Mouse (Mus musculus) c-Kit-positive CD71-positive TER-119-positive erythroid progenitor cells, embryonic 14.5 days (primary cell): Measurements from ENCODE around the gene Ccin.

Source experiments
- DNase-seq: peaks from one replicate; pipeline ENCODE4 v3.0.0-alpha.2; 2013; ENCODE audit warnings: low spot score

The Ccin gene

DNA sequence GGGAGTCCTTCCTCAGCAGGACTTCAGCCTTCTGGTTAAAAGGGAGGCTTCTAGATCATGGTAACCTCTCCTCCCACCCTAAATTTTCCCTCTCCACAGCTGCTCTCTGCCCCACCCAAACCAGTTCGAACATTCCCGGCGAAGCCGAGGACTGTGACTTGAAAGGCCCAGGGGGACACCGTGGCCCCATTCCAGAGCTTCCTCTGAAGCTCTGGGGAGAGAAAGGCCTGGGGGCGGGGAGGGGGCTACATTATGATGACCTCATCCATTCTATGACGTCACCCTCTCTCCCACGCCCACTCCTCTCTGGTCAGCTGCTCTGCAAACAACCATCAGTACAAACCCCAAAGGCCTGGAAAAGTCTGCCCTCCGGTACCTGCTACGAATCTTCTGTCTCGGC, at the start of gene Ccin:
Ccin (plus strand) TSS at position 303 of the 400 bp plus-strand sequence.
- no peak for DNase-seq

DNA sequence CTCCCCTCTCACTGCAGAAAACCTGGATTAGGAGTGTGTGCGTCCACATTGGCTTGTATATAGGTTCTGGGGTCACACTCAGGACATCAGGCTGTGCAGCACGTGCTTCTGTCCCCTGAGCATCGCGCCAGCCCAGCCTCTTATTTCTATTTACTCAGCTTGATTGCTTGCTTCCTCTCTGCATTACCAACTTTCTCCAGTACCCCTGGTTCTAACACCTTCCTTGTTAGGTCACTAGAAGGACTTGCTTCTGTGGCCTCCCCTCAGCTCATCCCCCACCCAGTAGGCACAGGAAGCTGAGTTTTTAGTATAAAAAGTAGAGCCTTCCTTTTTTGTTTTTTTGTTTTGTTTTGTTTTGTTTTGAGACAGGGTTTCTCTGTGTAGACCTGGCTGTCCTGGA, 47.1 kb upstream of the Ccin start:
- DNase-seq, result no peak

DNA sequence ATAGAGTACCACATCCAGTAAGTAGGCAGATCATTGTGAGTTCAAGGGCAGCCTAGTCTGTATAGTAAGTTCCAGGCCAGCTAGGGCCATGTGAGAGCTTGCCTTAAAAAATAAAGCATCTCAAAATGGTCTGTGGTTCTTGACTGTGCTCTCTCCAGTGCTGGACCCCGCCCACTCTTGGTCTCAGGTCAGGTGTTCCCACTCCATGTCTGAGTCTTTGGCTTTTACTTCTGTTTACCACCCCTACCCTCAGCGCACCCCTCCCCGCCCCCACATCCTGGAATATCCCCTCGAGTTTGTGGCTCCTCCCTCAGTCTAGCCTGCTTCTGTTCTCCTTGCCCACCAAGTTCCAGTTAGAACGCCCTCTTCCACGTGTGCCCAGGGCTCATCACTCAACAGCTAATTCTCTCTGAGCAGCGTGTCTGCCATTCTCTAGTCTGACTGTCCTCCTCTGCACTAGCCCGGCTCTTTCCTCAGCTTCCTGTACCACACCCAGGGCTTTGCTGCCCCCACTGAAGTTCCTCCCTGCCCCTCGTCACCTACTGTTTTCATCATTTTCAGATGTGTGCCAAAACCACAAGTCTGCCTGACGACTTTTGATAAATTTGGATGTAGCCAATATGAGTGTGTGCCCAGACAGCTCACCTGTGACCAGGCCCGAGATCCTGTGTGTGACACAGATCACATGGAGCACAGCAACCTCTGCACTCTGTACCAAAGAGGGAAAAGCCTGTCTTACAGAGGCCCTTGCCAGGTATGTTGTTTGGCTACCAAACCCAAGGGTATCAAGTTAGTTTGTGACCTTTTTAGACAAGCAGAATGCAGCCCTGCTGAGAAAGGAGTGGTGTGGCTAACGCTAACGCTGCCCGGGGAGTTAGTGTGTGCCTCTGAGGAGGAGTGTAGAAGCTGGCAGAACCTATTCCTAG, 46.3 kb upstream of the Ccin start:
- DNase-seq, result no peak

DNA sequence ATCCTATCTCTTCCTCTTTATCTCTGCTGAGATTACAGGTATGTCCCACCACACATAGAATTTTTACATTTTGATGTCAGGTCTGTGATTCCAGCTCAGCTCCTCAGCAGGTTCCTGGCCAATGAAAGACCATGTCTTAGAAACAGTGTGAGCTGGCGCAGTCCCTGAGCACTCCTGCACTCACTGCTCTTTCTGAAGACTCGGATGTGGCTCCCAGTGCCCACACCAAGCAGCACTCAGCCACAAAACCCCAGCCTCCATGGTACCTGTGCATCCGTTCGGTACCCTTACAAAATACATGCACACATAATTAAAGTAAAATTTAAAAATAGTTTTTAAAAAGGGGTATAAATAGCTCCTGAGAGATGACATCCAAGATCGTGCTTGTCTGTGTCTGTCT, 42.0 kb upstream of the Ccin start:
- no peak for DNase-seq

DNA sequence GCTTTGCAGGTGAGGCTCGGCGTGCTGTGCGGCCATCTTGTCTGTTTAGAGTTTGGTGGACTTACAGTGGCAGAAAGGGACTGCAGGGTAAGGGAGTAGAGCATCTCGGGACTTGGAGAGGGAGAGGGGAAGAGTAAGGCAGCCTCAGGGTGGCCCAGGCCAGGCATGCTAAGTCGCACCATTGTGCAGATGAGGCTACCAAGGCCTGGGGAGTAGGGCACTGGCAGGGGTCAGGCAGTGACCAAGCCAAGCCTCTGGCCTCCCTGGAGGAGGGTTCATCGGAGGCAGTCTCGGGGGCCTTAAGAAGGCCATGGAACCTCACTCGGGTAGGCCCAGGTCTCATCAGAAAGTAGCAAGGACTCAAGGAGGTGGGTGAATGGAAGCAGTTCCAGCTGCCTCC, 40.9 kb upstream of the Ccin start:
- DNase-seq, result no peak

DNA sequence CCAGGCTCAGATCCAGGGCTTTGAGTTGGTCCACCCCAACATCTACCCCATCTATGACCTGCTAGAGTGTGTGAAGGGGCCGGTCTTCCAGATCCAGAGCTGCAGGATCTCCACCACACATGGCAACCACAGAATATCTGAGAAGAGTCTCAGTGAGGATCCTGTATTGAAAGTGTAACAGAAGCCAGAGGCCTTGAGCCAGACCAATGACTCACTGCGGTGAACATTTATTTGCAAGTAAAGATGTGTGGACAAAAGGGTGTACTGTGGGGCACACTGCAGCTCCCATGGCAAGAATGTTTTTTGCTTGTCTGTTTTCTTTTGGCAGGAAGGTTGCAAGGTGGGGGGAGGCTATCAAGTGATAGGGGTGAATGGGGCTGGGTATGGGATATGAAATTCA, 35.7 kb upstream of the Ccin start:
- DNase-seq, result no peak

DNA sequence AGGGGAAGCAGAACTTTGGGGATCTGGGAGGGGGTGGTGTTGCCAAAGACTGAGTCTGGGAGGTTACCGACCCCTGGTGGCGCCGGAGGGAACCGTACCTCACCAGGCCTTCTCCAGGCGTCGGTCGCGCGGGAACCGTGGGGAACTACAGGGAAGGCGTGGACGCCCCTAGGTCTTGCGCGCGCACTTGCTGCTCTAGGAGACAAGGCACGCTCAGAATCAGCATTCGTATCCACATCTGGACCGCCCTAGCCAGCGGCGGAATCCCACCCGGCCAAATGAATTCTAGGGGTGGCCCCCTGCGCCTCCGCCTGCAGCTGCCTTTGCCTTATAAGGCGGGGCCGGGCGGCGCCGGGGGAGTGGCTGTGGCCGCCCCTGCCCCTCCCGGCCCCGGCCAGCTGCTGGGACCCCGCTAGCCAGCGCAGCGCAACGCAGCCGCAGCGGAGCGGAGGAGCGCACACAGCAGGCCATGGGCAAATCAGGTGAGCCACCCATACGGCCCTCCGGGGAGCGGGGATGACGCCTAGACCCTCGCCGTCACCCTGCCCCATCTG, 25.9 kb upstream of the Ccin start, which contains the start of gene Glipr2:
Glipr2 (plus strand) TSS at position 110 of the 554 bp plus-strand sequence.
- peak; percentile 85 for DNase-seq

DNA sequence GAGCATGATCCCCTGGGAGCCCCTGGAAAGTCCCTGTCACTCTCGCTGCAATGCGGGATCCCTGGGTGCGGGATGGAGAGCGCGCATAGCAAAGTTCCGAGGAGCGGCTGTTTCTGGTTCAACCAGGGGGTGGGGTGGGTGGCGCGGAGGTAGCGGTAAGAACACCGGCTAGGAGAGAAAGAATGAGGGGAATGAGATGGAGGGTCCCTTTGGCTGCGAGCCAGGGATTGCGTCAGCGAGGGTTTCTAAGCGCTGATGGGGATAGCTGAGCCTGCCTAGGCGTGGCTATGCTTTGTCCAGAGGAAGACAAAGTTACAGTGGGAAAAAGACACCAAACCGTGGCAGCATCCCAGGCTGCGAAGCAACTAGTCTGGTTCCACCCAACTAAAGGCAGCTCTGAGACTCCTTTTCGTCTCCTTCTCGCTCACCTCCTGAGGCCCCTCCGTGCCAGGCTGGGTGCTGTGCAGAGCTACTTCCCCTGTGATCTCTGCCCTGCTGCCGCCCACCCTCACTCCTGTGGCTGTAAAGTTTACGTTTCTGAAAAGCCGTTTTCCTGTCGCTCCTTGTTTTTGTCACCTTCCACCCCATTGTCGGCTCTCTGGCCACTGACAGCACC, 25.3 kb upstream of the Ccin start:
- DNase-seq, result no peak

DNA sequence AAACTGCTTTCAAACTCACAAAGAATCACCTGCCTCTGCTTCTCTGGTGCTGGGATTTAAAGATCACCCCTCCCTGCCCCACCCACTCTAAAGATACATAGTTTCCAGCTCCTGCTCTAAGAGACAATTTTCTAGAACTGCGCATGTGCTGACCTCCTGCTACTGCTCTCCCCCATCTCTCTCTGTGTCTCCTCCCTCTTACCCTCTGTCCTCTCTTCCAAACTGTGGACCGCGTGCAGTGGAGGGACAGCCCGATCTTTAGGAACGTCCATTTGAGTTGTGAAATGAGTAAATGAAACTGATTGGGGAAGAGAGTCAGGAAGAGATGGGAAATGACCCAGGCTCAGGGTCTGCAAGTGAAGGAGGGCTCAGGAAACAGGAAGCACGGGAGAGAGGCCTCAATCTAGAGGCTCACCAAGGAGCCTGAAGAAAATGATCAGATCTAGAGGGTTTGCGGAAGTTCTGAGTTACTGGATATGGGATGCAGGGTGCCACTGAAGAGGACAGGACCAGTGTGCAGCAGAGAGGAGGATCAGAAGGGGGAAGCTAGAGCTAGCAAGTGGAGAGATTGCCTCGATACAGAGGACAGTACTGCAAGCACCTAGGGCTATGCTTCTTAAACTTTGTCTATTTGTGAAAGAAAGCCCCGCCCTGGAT, 23.6 kb upstream of the Ccin start:
- peak; percentile 64 for DNase-seq

DNA sequence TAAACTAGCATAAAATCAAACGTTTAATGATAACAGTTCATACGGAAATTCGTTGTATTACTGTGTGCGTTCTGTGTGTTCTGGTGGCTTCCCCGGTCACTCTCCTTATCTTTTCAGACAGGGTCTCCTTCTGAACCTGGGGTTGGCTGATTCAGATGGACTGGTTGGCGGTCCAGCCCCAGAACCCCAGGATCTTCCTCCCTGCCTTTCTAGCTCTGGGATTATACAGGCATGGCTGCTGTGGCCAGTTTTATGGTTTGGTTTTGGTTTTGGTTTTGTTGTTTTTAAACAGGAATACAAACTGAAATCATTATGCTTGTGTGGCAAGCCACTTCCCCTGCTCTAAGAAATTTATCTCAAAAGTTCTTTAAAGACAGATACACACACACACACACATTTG, 23.1 kb upstream of the Ccin start:
- DNase-seq, result peak; percentile 72

DNA sequence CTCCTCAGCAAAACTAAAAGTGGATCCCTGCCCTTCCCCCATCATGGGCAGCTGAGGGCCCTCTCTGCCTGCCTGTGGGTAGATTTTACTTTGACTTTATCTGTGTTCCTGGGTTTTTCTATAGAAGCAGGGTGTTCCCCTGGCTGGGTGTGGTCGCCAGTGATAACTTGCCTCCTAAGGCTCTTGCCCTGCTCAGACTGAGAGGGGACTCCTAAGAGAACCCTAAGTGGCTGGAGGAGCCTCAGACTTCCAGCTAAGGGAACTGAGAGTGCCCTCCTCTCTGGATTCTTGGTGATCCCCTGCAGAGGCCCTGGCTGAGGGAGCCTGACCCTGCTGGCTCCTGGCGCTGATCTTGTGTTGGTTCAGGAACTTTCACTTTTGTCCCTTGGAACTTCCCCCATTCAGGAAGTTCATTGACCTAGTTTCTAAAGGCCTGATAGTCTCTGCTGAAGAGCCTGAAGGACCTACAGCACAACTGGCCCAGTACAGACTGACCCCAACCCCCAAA, 18.9 kb upstream of the Ccin start:
- DNase-seq, result peak; percentile 80

DNA sequence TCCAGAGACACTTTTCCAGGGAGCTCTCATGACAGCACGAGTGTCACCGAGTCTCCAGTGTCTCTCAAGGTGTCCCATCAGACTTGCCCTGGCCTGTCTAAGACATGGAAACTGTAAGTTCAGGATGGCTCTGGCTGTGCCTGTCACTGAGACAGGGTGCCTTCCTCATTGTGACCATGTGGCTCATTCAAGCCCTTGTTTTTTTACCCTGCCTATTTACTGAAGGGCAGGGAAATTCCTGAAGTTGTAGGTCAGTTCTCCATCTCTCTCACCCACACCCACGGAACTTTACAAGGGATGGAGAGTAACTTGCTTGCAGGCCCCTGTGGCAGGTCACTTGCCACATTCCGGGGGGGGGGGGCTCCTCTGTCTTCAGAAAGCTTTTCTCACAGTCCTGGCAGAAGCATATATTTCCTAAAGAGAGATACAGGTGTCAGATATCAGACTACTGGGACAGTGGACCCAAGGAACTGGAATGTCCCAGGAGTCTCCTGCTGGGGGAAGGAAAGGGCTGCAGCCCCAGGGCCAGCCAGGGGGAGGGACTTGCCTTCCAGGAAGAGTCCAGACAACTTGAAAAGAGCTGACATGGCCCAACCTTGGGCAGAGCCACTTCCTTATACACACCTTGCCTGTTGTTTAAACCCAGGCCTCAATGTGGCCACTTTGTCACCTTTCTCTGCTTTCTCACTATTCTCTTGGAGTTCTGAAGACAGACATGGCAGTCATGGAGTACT, 18.2 kb upstream of the Ccin start:
- no peak for DNase-seq

DNA sequence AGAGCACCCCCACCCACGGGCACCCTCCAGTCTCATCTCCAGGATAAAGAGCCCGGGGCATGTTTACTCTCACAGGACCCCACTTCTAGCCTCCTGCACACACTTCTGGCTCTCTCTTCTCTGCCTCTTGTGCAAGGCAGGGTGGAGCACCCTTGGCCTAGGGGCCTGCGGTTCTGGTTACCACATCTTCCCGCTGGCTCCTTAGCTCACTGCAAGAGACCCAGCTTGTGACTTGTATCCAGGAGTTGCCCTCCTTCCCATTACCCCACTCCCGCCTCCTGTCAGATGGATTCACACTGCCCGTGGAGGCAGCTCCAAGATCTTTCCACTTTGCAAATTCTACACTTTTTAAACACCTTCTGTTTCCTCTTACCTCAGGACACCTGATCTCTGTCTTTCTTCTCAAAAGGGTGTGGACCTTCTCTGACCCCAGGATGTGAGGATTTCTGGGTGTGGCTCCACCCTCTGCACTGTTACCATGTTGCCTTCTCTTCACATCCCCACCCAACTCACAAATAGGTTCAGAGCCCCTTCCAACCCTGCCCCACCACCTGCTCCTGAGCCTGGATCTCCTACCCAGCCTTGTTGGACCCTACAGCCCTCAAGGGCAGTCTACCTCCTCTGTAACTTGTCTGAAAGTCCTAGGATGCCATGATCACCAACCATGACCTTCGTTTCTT, 17.3 kb upstream of the Ccin start:
- no peak for DNase-seq

DNA sequence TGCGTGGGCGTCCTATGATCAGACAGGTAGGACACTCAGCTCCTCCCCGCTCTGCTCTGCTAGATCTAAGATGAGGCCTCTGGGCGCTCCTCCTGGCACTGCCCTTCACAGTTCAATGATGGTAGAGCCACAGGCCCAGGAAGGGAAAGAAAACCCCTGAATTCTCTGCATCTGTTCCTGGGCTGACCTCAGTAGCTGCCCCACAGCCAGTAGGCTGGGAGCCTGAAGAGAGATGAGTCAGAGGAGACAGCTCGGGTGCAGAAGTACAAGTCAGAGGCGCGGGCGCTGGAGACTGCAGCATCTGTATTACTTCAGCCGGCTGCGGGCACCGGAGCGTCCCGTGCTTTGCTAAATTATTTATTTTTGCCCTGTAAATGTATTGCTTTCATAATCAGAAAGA, 14.6 kb upstream of the Ccin start:
- no peak for DNase-seq

DNA sequence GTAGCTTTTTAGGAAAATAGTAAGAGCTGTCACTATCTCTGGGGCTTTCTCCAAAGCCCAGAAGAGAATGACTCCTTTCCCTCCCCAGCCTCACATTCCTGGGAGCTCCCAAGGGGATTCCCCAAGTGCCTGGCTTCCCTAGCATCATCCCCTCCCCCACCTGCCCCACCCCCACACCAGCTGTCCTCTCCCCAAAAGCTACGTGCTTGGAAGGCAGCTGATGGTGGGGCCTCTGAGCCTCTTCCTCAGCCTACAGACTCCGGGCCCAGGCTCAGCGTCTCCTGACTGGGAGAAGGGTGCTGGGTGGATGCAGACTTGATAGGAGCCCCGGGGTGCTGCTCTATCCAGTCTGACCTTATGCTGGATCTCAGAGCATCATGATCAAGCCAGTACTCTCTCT, 13.9 kb upstream of the Ccin start:
- DNase-seq, result no peak

DNA sequence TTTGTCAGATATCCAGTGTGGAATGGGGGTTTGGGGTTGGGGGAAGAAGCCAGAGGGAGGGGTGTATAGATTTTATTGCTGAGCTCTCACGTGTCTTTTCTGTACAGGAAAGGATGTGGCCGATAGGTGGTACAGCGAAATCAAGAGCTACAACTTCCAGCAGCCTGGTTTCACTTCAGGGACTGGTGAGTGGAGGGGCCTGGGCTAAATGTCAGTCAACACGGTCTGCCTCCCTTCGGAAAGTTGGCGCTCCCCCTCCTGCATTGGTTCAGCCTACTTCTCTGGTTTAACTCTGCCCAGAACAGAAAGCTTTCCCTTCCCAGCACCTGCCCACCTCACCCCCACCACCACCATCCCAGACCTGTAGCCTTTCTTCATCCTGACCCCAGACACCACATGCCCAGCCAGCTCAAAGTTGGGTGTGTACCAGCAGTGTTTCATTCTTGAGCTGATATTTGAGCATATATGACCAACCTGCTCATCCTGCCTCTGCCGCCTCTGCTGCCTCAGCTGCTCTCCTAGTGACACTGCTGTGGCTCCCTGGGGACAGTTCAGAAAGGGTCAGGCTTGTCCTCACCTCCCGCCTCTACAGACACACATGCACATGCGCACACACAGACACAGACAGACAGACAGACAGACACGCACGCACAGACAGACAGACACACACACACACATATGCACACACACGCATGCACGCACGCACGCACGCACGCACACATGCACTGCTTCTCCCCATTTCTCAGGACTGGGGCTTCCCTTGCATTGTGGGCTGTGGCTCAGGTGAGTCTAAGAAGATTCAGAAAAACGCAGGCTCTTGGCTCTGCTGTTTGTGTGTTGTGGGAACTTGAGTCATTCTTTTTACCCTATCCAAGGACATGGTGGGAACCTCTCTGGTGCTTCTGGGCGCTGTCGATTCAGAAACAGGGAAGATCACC, 12.6 kb upstream of the Ccin start:
- DNase-seq, result no peak

DNA sequence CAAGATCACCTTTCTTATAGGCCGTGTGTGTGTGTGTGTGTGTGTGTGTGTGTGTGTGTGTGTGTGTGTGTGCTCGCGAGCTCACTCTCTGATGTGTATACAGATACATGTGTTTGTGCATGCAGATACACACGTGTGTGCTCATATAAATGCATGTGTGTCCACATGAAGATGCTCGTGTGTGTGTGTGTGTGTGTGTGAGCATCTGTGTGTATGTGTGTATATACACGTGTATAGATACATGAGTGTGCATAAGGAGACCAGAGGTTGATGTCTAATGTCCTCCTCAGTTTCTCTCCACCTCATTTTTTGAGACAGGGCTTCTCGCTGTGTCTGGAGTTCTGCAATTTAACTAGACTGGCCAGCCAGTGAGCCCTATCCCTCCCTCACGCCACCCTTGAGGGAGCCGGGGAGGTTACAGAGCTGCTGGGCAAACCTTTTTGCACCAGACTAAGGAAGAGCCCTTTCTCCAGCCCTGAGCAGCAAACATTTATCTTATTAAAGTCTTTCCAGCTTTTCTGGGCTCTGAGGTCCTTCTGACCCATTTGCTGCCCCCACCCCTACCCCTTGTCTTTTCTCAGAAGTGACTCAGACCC, 11.6 kb upstream of the Ccin start:
- DNase-seq, result no peak

DNA sequence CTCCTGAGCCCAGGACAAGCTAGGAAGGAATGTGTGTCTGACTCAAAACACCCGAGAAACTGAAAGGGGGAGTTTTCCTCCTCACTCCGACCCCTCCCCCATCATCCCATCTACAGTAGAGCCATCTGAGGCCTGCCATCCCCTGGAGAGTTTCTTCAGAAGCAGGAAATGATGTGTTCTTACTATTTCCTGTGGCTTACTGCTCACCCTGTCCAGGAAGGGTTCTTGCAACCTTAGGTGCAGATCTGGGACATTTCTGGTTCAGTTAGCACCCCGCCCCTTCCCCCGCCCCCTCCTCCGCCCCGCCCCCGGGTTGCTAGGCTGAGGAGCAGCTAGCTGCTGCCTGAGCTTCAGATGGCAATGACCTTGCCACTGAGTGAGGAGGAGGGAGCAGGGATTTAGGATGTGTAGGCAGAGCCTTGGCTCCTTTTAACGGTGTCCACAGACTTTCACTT, 11.1 kb upstream of the Ccin start:
- DNase-seq, result no peak

DNA sequence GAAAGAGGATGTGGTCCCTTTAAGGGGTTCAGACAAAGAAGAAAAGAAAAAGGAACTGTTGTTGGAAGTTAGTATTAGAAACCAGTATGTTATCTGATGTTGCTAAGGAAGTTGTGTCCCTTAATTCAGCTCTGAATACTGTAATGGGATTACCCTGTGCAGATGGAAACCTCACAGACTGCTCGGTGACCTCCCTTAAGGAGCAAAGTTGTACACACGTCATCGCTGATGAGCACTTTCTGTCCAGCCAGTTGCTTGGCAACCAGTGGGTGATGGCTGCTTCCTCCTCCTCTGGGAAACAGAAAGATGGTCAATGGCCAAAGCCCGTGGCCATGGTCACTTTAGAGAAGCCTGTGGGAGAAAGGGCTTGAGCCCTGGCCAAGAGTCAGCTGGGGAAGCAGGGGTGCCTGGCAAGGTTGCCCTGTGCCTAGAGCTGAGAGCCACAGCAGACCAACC, 9.7 kb upstream of the Ccin start:
- DNase-seq, result no peak
